Mouse (Mus musculus) midbrain, embryonic 13.5 days (tissue): ENCODE results near the gene Cpne9. TPM values are rescaled to one million over a fixed set of nuclear protein-coding genes. Genes with fewer than 3 reads are reported as not detected.
"Not testable (repeated sequence)": the region's sequence is repeated elsewhere in the genome, so short reads cannot be mapped to it uniquely, and the experiment has no call there.

Source experiments
- ATAC-seq: fragments of 200-750 bp; cut with Nextera tagmentation; 2 replicates; pipeline ENCODE4 v1.8.0; 2017; ENCODE audit warnings: mild to moderate bottlenecking, moderate TSS enrichment, moderate library complexity
- H3K27ac ChIP-seq: fragments of 300-500 bp; sonication (generic); 2 replicates; pipeline ENCODE4 v1.5.1; 2015; ENCODE audit warnings: inconsistent platforms, mild to moderate bottlenecking, moderate library complexity
- H3K27me3 ChIP-seq: fragments of 300-500 bp; sonication (generic); 2 replicates; pipeline ENCODE4 v1.6.1; 2015; ENCODE audit warnings: mild to moderate bottlenecking, inconsistent platforms
- H3K36me3 ChIP-seq: fragments of 300-500 bp; sonication (generic); 2 replicates; pipeline ENCODE4 v1.6.1; 2015; ENCODE audit warnings: mild to moderate bottlenecking, inconsistent platforms
- H3K4me1 ChIP-seq: fragments of 300-500 bp; sonication (generic); replicated peaks from 2 replicates; pipeline ENCODE4 v1.6.1; 2015; ENCODE audit warnings: inconsistent platforms
- H3K4me2 ChIP-seq: fragments of 300-500 bp; sonication (generic); replicated peaks from 2 replicates; pipeline ENCODE4 v1.6.1; 2015; ENCODE audit warnings: moderate library complexity, mild to moderate bottlenecking, inconsistent platforms
- H3K4me3 ChIP-seq: fragments of 300-500 bp; sonication (generic); replicated peaks from 2 replicates; pipeline ENCODE4 v1.5.1; 2015; ENCODE audit warnings: mild to moderate bottlenecking, inconsistent platforms
- H3K9ac ChIP-seq: fragments of 300-500 bp; sonication (generic); replicated peaks from 2 replicates; pipeline ENCODE4 v1.6.1; 2015; ENCODE audit warnings: mild to moderate bottlenecking, inconsistent platforms
- H3K9me3 ChIP-seq: fragments of 300-500 bp; sonication (generic); 2 replicates; pipeline ENCODE4 v1.6.1; 2016; ENCODE audit warnings: mild to moderate bottlenecking, inconsistent platforms
- WGBS: fragments of 180-500 bp; shearing (Covaris S2); methylation state at CpG from one replicate; pipeline ENCODE4 v1.1.7; 2015; 5-methylcytosine and 5-hydroxymethylcytosine counted together
- polyA plus RNA-seq: library from polyadenylated mRNA; unstranded; fragments of >200 nt; fragmentation: Nextera tagmentation; extraction: Ambion mirVana; gene quantifications from 2 replicates; pipeline ENCODE4 v1.2.1, GENCODE M21; 2015

Gene Cpne9
- polyA plus RNA-seq, 1 experiment from 2014 or later, result 0.58 TPM

- Histone ChIP-seq H3K27ac (no peak overlapping the region), H3K36me3 (peaks cover 54% of the 10 kb centered on the region)
- 93% methylated on average over 11 of the region's 11 CpGs for WGBS
Observed at GRCm38 (mm10) chr6:113331721-113332120, 49.6 kb downstream of the Cpne9 start.

GRCm38 (mm10) chr6:113332734-113333133 is 50.6 kb downstream of the Cpne9 start:
- not testable (repeated sequence) for H3K9me3 ChIP-seq, H3K4me2 ChIP-seq, H3K4me1 ChIP-seq, ATAC-seq, H3K27ac ChIP-seq, H3K27me3 ChIP-seq, H3K4me3 ChIP-seq, H3K9ac ChIP-seq
- H3K36me3 ChIP-seq, result peaks cover 57% of the 10 kb centered on the region
- WGBS, result 81% methylated on average over 6 of the region's 6 CpGs

More at GRCm38 (mm10) chr6:113331721-113332120, 49.6 kb downstream of the Cpne9 start:
- Histone ChIP-seq H3K9ac (no peak overlapping the region), H3K27me3 (no peaks in the 10 kb centered on the region), H3K9me3 (no peaks in the 10 kb centered on the region), H3K4me2 (no peak overlapping the region), H3K4me3 (no peak overlapping the region), H3K4me1 (peaks cover 10% of the 10 kb centered on the region)
- ATAC-seq, result no peak

GRCm38 (mm10) chr6:113333137-113333950 is 51.2 kb downstream of the Cpne9 start:
- no peak overlapping the region for H3K4me2 ChIP-seq
- H3K9me3 ChIP-seq, result no peaks in the 10 kb centered on the region
- H3K27ac ChIP-seq, result peak overlapping the region; percentile 39; the same call in 1 of the 2 replicates
- H3K36me3 ChIP-seq, result peaks cover 63% of the 10 kb centered on the region
- H3K27me3 ChIP-seq, result no peaks in the 10 kb centered on the region
- ATAC-seq, result peak; percentile 56
- H3K4me3 ChIP-seq, result no peak overlapping the region
- 76% methylated on average over 14 of the region's 14 CpGs for WGBS
- H3K9ac ChIP-seq, result no peak overlapping the region
- 0 out of 2 replicates have a peak, but pooled peaks cover 4% of the 10 kb centered on the region for H3K4me1 ChIP-seq

GRCm38 (mm10) chr6:113334216-113334615 is 52.1 kb downstream of the Cpne9 start:
- H3K4me1 ChIP-seq, result 0 out of 2 replicates have a peak, but pooled peaks cover 4% of the 10 kb centered on the region
- no peaks in the 10 kb centered on the region for H3K27me3 ChIP-seq
- no peaks in the 10 kb centered on the region for H3K9me3 ChIP-seq
- H3K36me3 ChIP-seq, result peaks cover 72% of the 10 kb centered on the region
- 85% methylated on average over 6 of the region's 6 CpGs for WGBS
- H3K4me2 ChIP-seq, result no peak overlapping the region
- no peak for ATAC-seq
- H3K4me3 ChIP-seq, result no peak overlapping the region
- no peak overlapping the region for H3K27ac ChIP-seq
- no peak overlapping the region for H3K9ac ChIP-seq

- Histone ChIP-seq H3K4me2 (no peak overlapping the region), H3K4me3 (no peak overlapping the region), H3K36me3 (peaks cover 67% of the 10 kb centered on the region), H3K4me1 (peaks cover 10% of the 10 kb centered on the region), H3K9me3 (no peaks in the 10 kb centered on the region), H3K9ac (no peak overlapping the region), H3K27ac (no peak overlapping the region), H3K27me3 (no peaks in the 10 kb centered on the region)
- WGBS, result 73% methylated on average over 8 of the region's 8 CpGs
- ATAC-seq, result no peak
Observed at GRCm38 (mm10) chr6:113336852-113337620, 54.9 kb downstream of the Cpne9 start.

GRCm38 (mm10) chr6:113341574-113341973 is 59.5 kb downstream of the Cpne9 start:
- no peak overlapping the region for H3K27ac ChIP-seq
- no peak overlapping the region for H3K4me3 ChIP-seq
- no peak overlapping the region for H3K9ac ChIP-seq
- peaks cover 28% of the 10 kb centered on the region for H3K4me1 ChIP-seq
- ATAC-seq, result no peak
- no peaks in the 10 kb centered on the region for H3K27me3 ChIP-seq
- peaks cover 28% of the 10 kb centered on the region for H3K36me3 ChIP-seq
- peak overlapping the region; percentile 9; the same call in 1 of the 2 replicates for H3K4me2 ChIP-seq
- WGBS, result 87% methylated on average over 6 of the region's 6 CpGs
- H3K9me3 ChIP-seq, result no peaks in the 10 kb centered on the region

GRCm38 (mm10) chr6:113342297-113342696 is 60.2 kb downstream of the Cpne9 start:
- no peak overlapping the region for H3K27ac ChIP-seq
- H3K4me3 ChIP-seq, result peak overlapping the region; percentile 63
- 34% methylated on average over 4 of the region's 7 CpGs for WGBS

GRCm38 (mm10) chr6:113343177-113344092 is 61.3 kb downstream of the Cpne9 start, which contains the start of gene Camk1:
TSS of gene Camk1 (minus strand) at chr6:113343984.
- H3K4me2 ChIP-seq, result peak within 1 kb of the TSS; percentile 86
- H3K4me1 ChIP-seq, result peaks cover 28% of the 10 kb centered on the region
- H3K36me3 ChIP-seq, result peaks cover 17% of the 10 kb centered on the region
- H3K27me3 ChIP-seq, result no peaks in the 10 kb centered on the region
- H3K9me3 ChIP-seq, result no peaks in the 10 kb centered on the region
- ATAC-seq, result peak; percentile 85
- H3K4me3 ChIP-seq, result peak within 1 kb of the TSS; percentile 63
- peak within 1 kb of the TSS; percentile 56 for H3K27ac ChIP-seq
- WGBS, result 15% methylated on average over 31 of the region's 32 CpGs
- H3K9ac ChIP-seq, result peak within 1 kb of the TSS; percentile 91

More at GRCm38 (mm10) chr6:113342297-113342696, 60.2 kb downstream of the Cpne9 start:
- H3K9me3 ChIP-seq, result no peaks in the 10 kb centered on the region
- no peak for ATAC-seq
- peaks cover 28% of the 10 kb centered on the region for H3K4me1 ChIP-seq
- no peak overlapping the region for H3K9ac ChIP-seq
- H3K36me3 ChIP-seq, result peaks cover 28% of the 10 kb centered on the region
- no peaks in the 10 kb centered on the region for H3K27me3 ChIP-seq
- peak overlapping the region; percentile 86 for H3K4me2 ChIP-seq

GRCm38 (mm10) chr6:113344321-113344720 is 62.2 kb downstream of the Cpne9 start:
- ATAC-seq, result peak; percentile 16; the same call in 1 of the 2 replicates
- H3K9ac ChIP-seq, result peak overlapping the region; percentile 91; the same call in 1 of the 2 replicates
- H3K4me3 ChIP-seq, result peak overlapping the region; percentile 63; the same call in 1 of the 2 replicates

GRCm38 (mm10) chr6:113346897-113347296 is 64.8 kb downstream of the Cpne9 start:
- Histone ChIP-seq H3K36me3 (no peaks in the 10 kb centered on the region), H3K4me1 (peaks cover 23% of the 10 kb centered on the region), H3K27me3 (no peaks in the 10 kb centered on the region), H3K4me3 (no peak overlapping the region), H3K27ac (no peak overlapping the region), H3K9ac (no peak overlapping the region), H3K9me3 (no peaks in the 10 kb centered on the region), H3K4me2 (no peak overlapping the region)
- 82% methylated on average over 4 of the region's 4 CpGs for WGBS
- no peak for ATAC-seq

More at GRCm38 (mm10) chr6:113344321-113344720, 62.2 kb downstream of the Cpne9 start:
- H3K27ac ChIP-seq, result no peak overlapping the region
- H3K27me3 ChIP-seq, result no peaks in the 10 kb centered on the region
- peaks cover 28% of the 10 kb centered on the region for H3K4me1 ChIP-seq
- WGBS, result 54% methylated on average over 2 of the region's 2 CpGs
- H3K9me3 ChIP-seq, result no peaks in the 10 kb centered on the region
- peaks cover 9% of the 10 kb centered on the region for H3K36me3 ChIP-seq
- peak overlapping the region; percentile 86 for H3K4me2 ChIP-seq

GRCm38 (mm10) chr6:113350538-113350937 is 68.4 kb downstream of the Cpne9 start:
- H3K4me2 ChIP-seq, result no peak overlapping the region

More at GRCm38 (mm10) chr6:113350538-113350937, 68.4 kb downstream of the Cpne9 start:
- Histone ChIP-seq H3K4me3 (no peak overlapping the region), H3K9me3 (no peaks in the 10 kb centered on the region), H3K9ac (no peak overlapping the region), H3K36me3 (no peaks in the 10 kb centered on the region), H3K27me3 (no peaks in the 10 kb centered on the region), H3K4me1 (no peaks in the 10 kb centered on the region), H3K27ac (no peak overlapping the region)
- ATAC-seq, result no peak
